Mouse (Mus musculus): Measurements from ENCODE around the gene Slc35f4. TPM values are rescaled to one million over a fixed set of nuclear protein-coding genes. Genes with fewer than 3 reads are reported as not detected.

Gene Slc35f4
- polyA plus RNA-seq, 1 experiment = not detected

DNA sequence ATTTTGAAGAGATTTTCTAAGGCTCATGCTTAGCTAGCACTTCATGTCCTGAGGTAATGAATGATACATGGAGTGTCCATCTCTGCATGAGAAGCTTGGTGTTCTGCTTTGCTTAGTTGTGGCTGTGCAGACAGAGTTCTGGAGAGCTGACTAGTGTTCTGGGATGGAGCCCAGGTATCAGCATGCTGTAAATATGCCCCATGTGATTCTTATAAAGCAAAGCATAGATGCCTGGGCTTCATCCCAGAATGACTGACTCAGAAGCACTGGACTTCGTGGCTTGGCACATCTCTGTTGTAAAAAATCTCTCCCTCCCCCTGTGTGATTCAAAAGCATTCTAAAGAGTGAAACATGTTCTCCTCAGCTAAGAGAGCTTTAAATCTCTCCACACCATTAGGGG, 32.1 kb downstream of the Slc35f4 start:
- no peak for TF ChIP-seq CTCF (IDR thresholded peaks at IDR 0.05; ENCODE audit: insufficient read depth, low read depth, low read length)
- TF ChIP-seq POLR2A (IDR thresholded peaks at IDR 0.05; ENCODE audit: insufficient read depth, low read depth, low read length) = no peak
- Histone ChIP-seq H3K27ac (ENCODE audit: insufficient read depth, low read depth, low read length) (no peak overlapping the region), H3K4me3 (ENCODE audit: insufficient read depth, low read depth, low read length) (no peak overlapping the region), H3K4me1 (ENCODE audit: control insufficient read depth, insufficient read depth, low read length) (no peaks in the 10 kb centered on the region)
- 45% methylated on average over 1 of the region's 1 CpGs for WGBS

DNA sequence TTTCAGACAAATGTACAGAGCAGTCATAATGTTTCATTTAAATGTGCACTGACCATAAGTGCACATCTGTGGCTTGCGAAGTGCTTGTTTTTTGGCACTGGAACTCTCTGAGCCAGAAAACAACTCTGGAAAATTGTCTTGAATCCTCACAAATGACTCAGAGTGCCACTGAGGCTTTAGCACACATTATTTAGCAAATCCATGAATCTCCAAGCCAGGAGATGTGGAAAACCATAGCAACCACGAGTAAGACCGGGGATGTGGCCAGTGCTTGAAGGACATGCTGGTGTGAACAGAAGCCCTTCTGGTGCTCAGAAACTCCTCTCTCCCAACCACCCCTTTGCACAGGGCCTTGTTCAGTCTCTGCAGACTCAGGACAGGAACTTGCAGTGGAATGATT, 33.3 kb downstream of the Slc35f4 start:
- no peak overlapping the region for H3K4me3 ChIP-seq (ENCODE audit: insufficient read depth, low read depth, low read length)
- WGBS = 39% methylated on average over 3 of the region's 3 CpGs
- H3K4me1 ChIP-seq (ENCODE audit: control insufficient read depth, insufficient read depth, low read length) = no peaks in the 10 kb centered on the region
- H3K27ac ChIP-seq (ENCODE audit: insufficient read depth, low read depth, low read length) = no peak overlapping the region
- no peak for TF ChIP-seq CTCF (IDR thresholded peaks at IDR 0.05; ENCODE audit: insufficient read depth, low read depth, low read length)
- TF ChIP-seq POLR2A (IDR thresholded peaks at IDR 0.05; ENCODE audit: insufficient read depth, low read depth, low read length) = no peak

DNA sequence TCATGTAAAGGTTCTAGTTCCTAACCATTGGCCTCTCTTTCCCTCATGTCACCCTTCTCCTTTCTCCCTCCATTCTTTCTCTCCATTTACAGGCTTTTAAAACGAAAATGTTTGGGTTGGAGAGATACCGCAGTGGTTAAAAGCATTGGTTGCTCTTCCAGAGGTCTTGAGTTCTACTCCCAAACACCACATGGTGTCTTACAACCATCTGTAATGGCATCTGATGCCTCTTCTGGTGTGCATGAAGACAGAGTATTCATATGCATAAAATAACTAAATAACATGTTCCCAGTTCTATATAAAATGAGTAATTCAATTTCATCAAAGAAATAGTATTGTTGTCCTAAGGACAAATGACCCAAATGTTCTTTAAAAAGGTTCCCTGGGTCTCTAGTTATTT, 49.2 kb downstream of the Slc35f4 start:
- TF ChIP-seq POLR2A (IDR thresholded peaks at IDR 0.05; ENCODE audit: insufficient read depth, low read depth, low read length) = no peak
- no peak for TF ChIP-seq CTCF (IDR thresholded peaks at IDR 0.05; ENCODE audit: insufficient read depth, low read depth, low read length)
- Histone ChIP-seq H3K4me1 (ENCODE audit: control insufficient read depth, insufficient read depth, low read length) (no peaks in the 10 kb centered on the region), H3K27ac (ENCODE audit: insufficient read depth, low read depth, low read length) (no peak overlapping the region), H3K4me3 (ENCODE audit: insufficient read depth, low read depth, low read length) (no peak overlapping the region)
- WGBS = 83% methylated on average over 2 of the region's 2 CpGs

DNA sequence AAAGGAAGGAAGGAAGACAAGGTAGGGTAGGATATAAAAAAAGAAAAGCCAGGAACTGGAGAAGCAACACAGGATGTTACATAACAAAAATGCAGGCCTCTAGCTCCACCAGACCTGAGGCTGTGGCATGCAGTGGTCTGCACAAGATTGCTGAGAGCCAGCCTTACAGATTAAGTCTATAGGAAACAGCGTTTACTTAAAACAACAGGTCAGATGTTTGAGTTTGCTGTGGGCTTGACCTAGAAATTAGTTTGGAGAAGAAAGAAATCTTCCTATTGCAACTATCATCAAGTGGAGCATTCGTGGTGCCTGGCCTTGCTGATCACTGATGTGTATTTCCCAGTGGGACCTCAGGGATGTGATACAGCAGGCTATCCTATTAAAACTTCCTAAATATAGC, 64.1 kb downstream of the Slc35f4 start:
- WGBS = 85% methylated on average over 2 of the region's 2 CpGs
- Histone ChIP-seq H3K27ac (ENCODE audit: insufficient read depth, low read depth, low read length) (no peak overlapping the region), H3K4me1 (ENCODE audit: control insufficient read depth, insufficient read depth, low read length) (0 out of 2 replicates have a peak, but pooled peaks cover 2% of the 10 kb centered on the region), H3K4me3 (ENCODE audit: insufficient read depth, low read depth, low read length) (no peak overlapping the region)
- no peak for TF ChIP-seq POLR2A (IDR thresholded peaks at IDR 0.05; ENCODE audit: insufficient read depth, low read depth, low read length)
- TF ChIP-seq CTCF (IDR thresholded peaks at IDR 0.05; ENCODE audit: insufficient read depth, low read depth, low read length) = no peak

DNA sequence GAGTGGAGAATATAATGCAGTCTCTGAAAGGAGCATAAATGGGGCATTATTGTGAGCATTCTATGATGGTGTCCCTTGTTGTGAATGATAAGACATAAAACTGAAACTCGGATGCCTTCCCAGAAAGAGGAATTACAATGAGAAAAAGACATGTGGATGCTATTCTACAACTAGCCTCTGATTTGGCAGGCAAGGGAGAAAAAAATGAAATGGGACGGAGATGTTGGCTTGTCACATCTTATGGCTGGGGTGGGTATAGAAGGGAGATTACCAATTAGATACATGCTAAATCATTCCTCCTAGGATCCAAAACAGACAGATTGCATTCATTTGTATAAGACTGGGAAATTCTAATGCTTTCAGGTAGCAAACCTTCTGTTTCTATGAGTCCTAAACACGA, 65.0 kb downstream of the Slc35f4 start:
- 0 out of 2 replicates have a peak, but pooled peaks cover 2% of the 10 kb centered on the region for H3K4me1 ChIP-seq (ENCODE audit: control insufficient read depth, insufficient read depth, low read length)
- no peak overlapping the region for H3K4me3 ChIP-seq (ENCODE audit: insufficient read depth, low read depth, low read length)
- no peak for TF ChIP-seq POLR2A (IDR thresholded peaks at IDR 0.05; ENCODE audit: insufficient read depth, low read depth, low read length)
- no peak for TF ChIP-seq CTCF (IDR thresholded peaks at IDR 0.05; ENCODE audit: insufficient read depth, low read depth, low read length)
- H3K27ac ChIP-seq (ENCODE audit: insufficient read depth, low read depth, low read length) = no peak overlapping the region
- WGBS = 76% methylated on average over 3 of the region's 3 CpGs

DNA sequence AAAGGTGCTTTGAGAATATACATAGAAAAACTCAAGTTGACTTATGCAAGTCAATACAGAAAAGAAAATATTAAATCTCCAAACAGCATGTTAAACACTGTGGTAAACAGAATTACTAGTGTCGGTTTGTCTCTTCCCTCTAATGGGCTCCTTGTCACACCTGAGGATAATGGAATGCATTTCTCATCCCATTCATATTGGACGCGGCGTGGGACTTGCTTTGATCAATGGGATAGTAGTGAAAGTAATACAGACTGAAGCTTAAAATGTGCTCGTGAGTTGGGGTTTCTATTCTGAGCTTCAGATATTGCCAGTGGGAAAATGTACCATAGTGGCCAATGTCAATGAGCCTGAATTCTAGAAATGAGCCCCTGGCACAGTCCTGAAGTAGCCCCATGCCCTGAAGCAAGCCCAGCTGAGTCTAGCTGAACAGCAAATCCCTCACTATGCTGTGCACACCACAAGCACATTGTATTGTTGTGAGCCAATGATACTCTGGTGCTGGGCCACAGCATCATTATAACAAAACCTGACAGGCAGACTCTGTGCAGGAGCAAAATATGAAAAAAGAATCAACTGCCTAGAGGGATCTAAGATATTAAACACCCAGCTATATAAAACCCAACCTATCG, 71.4 kb downstream of the Slc35f4 start:
- H3K4me3 ChIP-seq (ENCODE audit: insufficient read depth, low read depth, low read length) = no peak overlapping the region
- H3K27ac ChIP-seq (ENCODE audit: insufficient read depth, low read depth, low read length) = no peak overlapping the region
- no peaks in the 10 kb centered on the region for H3K4me1 ChIP-seq (ENCODE audit: control insufficient read depth, insufficient read depth, low read length)
- WGBS = 92% methylated on average over 6 of the region's 6 CpGs
- TF ChIP-seq CTCF (IDR thresholded peaks at IDR 0.05; ENCODE audit: insufficient read depth, low read depth, low read length) = no peak
- no peak for TF ChIP-seq POLR2A (IDR thresholded peaks at IDR 0.05; ENCODE audit: insufficient read depth, low read depth, low read length)

DNA sequence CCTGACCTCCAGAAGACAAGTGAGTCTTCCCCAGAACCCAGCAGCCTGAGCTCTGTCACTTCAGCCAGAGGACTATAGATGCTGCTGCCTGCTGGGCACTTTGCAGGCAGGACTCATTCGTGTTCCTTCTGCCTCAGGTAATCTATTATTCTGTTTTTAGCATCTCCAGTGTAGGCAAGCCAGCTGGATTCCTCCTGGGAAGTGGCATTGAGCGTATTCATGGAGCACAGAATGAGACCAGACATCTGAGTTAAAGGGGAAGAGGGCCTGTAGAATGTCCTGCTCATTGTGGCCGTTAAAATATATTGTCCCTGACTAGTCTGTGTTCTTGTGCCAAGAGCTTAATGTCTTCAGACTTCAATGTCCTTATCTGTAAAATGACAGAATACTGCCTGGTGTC, 72.1 kb downstream of the Slc35f4 start:
- Histone ChIP-seq H3K4me3 (ENCODE audit: insufficient read depth, low read depth, low read length) (no peak overlapping the region), H3K27ac (ENCODE audit: insufficient read depth, low read depth, low read length) (no peak overlapping the region), H3K4me1 (ENCODE audit: control insufficient read depth, insufficient read depth, low read length) (no peaks in the 10 kb centered on the region)
- WGBS = 46% methylated on average over 3 of the region's 3 CpGs
- TF ChIP-seq POLR2A (IDR thresholded peaks at IDR 0.05; ENCODE audit: insufficient read depth, low read depth, low read length) (no peak), CTCF (IDR thresholded peaks at IDR 0.05; ENCODE audit: insufficient read depth, low read depth, low read length) (no peak)

DNA sequence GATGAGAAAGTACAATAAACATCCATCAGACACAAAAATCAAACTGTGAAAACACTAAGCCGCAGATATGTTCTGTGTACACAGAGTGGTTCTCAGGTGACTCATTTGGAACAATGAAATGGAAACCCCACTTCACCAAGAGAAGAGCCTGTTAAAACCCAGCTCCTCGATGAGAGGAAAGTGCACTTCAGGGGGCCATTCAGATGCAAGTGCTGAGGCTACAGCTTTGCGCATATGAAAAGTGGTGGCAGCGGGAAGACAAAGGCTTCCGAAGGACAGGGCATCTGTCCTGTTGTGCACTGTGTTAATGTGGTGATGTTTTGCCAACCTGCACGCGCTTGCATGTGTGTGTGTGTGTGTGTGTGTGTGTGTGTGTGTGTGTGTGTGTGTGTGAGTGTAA, 78.2 kb downstream of the Slc35f4 start:
- Histone ChIP-seq H3K4me3 (ENCODE audit: insufficient read depth, low read depth, low read length) (no peak overlapping the region), H3K27ac (ENCODE audit: insufficient read depth, low read depth, low read length) (no peak overlapping the region), H3K4me1 (ENCODE audit: control insufficient read depth, insufficient read depth, low read length) (peaks cover 3% of the 10 kb centered on the region; the same call in 1 of the 2 replicates)
- 52% methylated on average over 7 of the region's 7 CpGs for WGBS
- TF ChIP-seq POLR2A (IDR thresholded peaks at IDR 0.05; ENCODE audit: insufficient read depth, low read depth, low read length) (no peak), CTCF (IDR thresholded peaks at IDR 0.05; ENCODE audit: insufficient read depth, low read depth, low read length) (no peak)

DNA sequence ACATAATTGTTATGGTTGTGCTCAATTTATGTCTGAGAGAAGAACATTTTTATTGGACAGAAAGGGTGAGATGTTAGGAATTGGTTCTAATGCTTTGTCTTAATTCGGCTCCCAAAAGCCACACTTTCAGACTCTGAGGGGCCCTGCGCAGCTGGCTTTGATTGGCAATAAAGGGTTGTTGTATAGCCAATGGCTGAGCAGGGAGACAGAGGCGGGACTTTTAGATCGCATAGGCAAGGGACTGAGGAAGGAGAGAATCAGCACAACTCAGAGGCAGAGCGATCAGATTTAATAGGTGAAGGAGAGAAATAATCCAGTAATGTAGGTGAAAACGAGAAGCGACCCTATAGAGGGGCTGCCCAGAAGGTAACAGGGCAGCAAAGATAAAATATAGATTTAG, 79.4 kb downstream of the Slc35f4 start:
- TF ChIP-seq CTCF (IDR thresholded peaks at IDR 0.05; ENCODE audit: insufficient read depth, low read depth, low read length) = no peak
- no peak for TF ChIP-seq POLR2A (IDR thresholded peaks at IDR 0.05; ENCODE audit: insufficient read depth, low read depth, low read length)
- Histone ChIP-seq H3K4me3 (ENCODE audit: insufficient read depth, low read depth, low read length) (no peak overlapping the region), H3K27ac (ENCODE audit: insufficient read depth, low read depth, low read length) (no peak overlapping the region), H3K4me1 (ENCODE audit: control insufficient read depth, insufficient read depth, low read length) (peaks cover 3% of the 10 kb centered on the region; the same call in 1 of the 2 replicates)
- 53% methylated on average over 7 of the region's 7 CpGs for WGBS

Data from olfactory bulb, adult 2 months (tissue).